Mouse (Mus musculus) limb, embryonic 13.5 days (tissue): ENCODE measurements around the gene Pkm. TPM values are rescaled to one million over a fixed set of nuclear protein-coding genes. Genes with fewer than 3 reads are reported as not detected.

Source experiments
- ATAC-seq: fragments of 200-750 bp; cut with Nextera tagmentation; 2 replicates; pipeline ENCODE4 v1.8.0; 2017; ENCODE audit warnings: low read depth, moderate number of reproducible peaks, moderate TSS enrichment; ENCODE audit not compliant: low FRiP score
- H3K27ac ChIP-seq: fragments of 300-500 bp; sonication (generic); 2 replicates; pipeline ENCODE4 v1.5.1; 2015; ENCODE audit warnings: inconsistent platforms, mild to moderate bottlenecking, moderate library complexity
- H3K27me3 ChIP-seq: fragments of 300-500 bp; sonication (generic); 2 replicates; pipeline ENCODE4 v1.6.1; 2015; ENCODE audit warnings: mild to moderate bottlenecking, inconsistent platforms
- H3K36me3 ChIP-seq: fragments of 300-500 bp; sonication (generic); 2 replicates; pipeline ENCODE4 v1.6.1; 2015; ENCODE audit warnings: inconsistent platforms, mild to moderate bottlenecking, moderate library complexity
- H3K4me1 ChIP-seq: fragments of 300-500 bp; sonication (generic); 2 replicates; pipeline ENCODE4 v1.6.1; 2015; ENCODE audit warnings: inconsistent platforms
- H3K4me2 ChIP-seq: fragments of 300-500 bp; sonication (generic); replicated peaks from 2 replicates; pipeline ENCODE4 v1.6.1; 2015; ENCODE audit warnings: inconsistent platforms, mild to moderate bottlenecking, moderate library complexity
- H3K4me3 ChIP-seq: fragments of 300-500 bp; sonication (generic); 2 replicates; pipeline ENCODE4 v1.5.1; 2015; ENCODE audit warnings: moderate library complexity, mild to moderate bottlenecking, inconsistent platforms
- H3K9ac ChIP-seq: fragments of 300-500 bp; sonication (generic); 2 replicates; pipeline ENCODE4 v1.6.1; 2015; ENCODE audit warnings: mild to moderate bottlenecking, inconsistent platforms
- H3K9me3 ChIP-seq: fragments of 300-500 bp; sonication (generic); 2 replicates; pipeline ENCODE4 v1.6.1; 2016; ENCODE audit warnings: inconsistent platforms
- WGBS: fragments of 180-500 bp; shearing (Covaris S2); methylation state at CpG from one replicate; pipeline ENCODE4 v1.1.7; 2015; 5-methylcytosine and 5-hydroxymethylcytosine counted together
- polyA plus RNA-seq: library from polyadenylated mRNA; unstranded; fragments of >200 nt; fragmentation: Nextera tagmentation; extraction: Ambion mirVana; gene quantifications from 2 replicates; pipeline ENCODE4 v1.2.1, GENCODE M21; 2015

Pkm gene
- polyA plus RNA-seq, 1 experiment from 2014 or later, result 1,327 TPM

GRCm38 (mm10) chr9:59667904-59668303, 11.7 kb downstream of the Pkm start:
- no peak for ATAC-seq
- Histone ChIP-seq H3K9ac (no peak overlapping the region), H3K4me1 (0 out of 2 replicates have a peak, but pooled peaks cover 3% of the 10 kb centered on the region), H3K4me3 (no peak overlapping the region), H3K4me2 (no peak overlapping the region), H3K9me3 (no peaks in the 10 kb centered on the region), H3K27me3 (no peaks in the 10 kb centered on the region), H3K27ac (no peak overlapping the region), H3K36me3 (peaks cover 98% of the 10 kb centered on the region)
- 88% methylated on average over 6 of the region's 6 CpGs for WGBS

- H3K36me3 ChIP-seq, result peaks cover 98% of the 10 kb centered on the region
- ATAC-seq, result no peak
- 86% methylated on average over 7 of the region's 7 CpGs for WGBS
These were observed 12.3 kb downstream of the Pkm start for GRCm38 (mm10) chr9:59668473-59668872.

GRCm38 (mm10) chr9:59669172-59669571, 13.0 kb downstream of the Pkm start:
- Histone ChIP-seq H3K9me3 (no peaks in the 10 kb centered on the region), H3K4me3 (no peak overlapping the region), H3K36me3 (peaks cover 98% of the 10 kb centered on the region), H3K4me1 (no peaks in the 10 kb centered on the region), H3K9ac (no peak overlapping the region), H3K4me2 (no peak overlapping the region), H3K27me3 (no peaks in the 10 kb centered on the region), H3K27ac (no peak overlapping the region)
- 83% methylated on average over 4 of the region's 4 CpGs for WGBS
- no peak for ATAC-seq

More at GRCm38 (mm10) chr9:59668473-59668872, 12.3 kb downstream of the Pkm start:
- H3K9me3 ChIP-seq, result no peaks in the 10 kb centered on the region
- H3K27me3 ChIP-seq, result no peaks in the 10 kb centered on the region
- H3K4me1 ChIP-seq, result 0 out of 2 replicates have a peak, but pooled peaks cover 3% of the 10 kb centered on the region
- H3K9ac ChIP-seq, result no peak overlapping the region
- H3K27ac ChIP-seq, result no peak overlapping the region
- no peak overlapping the region for H3K4me2 ChIP-seq
- H3K4me3 ChIP-seq, result no peak overlapping the region

- H3K27ac ChIP-seq, result no peak overlapping the region
- no peaks in the 10 kb centered on the region for H3K9me3 ChIP-seq
- no peak for ATAC-seq
- H3K4me3 ChIP-seq, result no peak overlapping the region
- no peaks in the 10 kb centered on the region for H3K27me3 ChIP-seq
- 77% methylated on average over 12 of the region's 12 CpGs for WGBS
- no peaks in the 10 kb centered on the region for H3K4me1 ChIP-seq
- H3K9ac ChIP-seq, result no peak overlapping the region
- peaks cover 98% of the 10 kb centered on the region for H3K36me3 ChIP-seq
- H3K4me2 ChIP-seq, result no peak overlapping the region
These were observed 16.2 kb downstream of the Pkm start for GRCm38 (mm10) chr9:59672195-59672894.

- no peaks in the 10 kb centered on the region for H3K27me3 ChIP-seq
- peaks cover 98% of the 10 kb centered on the region for H3K36me3 ChIP-seq
- no peak overlapping the region for H3K4me2 ChIP-seq
- WGBS, result 59% methylated on average over 2 of the region's 2 CpGs
- H3K27ac ChIP-seq, result no peak overlapping the region
- no peak for ATAC-seq
- no peak overlapping the region for H3K9ac ChIP-seq
- H3K4me3 ChIP-seq, result no peak overlapping the region
- H3K4me1 ChIP-seq, result no peaks in the 10 kb centered on the region
- H3K9me3 ChIP-seq, result no peaks in the 10 kb centered on the region
These were observed 17.3 kb downstream of the Pkm start for GRCm38 (mm10) chr9:59673427-59673826.

GRCm38 (mm10) chr9:59675598-59675997, 19.4 kb downstream of the Pkm start:
- Histone ChIP-seq H3K27ac (no peak overlapping the region), H3K9ac (no peak overlapping the region), H3K36me3 (peaks cover 90% of the 10 kb centered on the region), H3K4me2 (no peak overlapping the region), H3K4me1 (peaks cover 4% of the 10 kb centered on the region), H3K27me3 (peaks cover 4% of the 10 kb centered on the region), H3K9me3 (no peaks in the 10 kb centered on the region), H3K4me3 (no peak overlapping the region)
- WGBS, result 91% methylated on average over 14 of the region's 14 CpGs
- ATAC-seq, result no peak

- ATAC-seq, result no peak
These were observed 22.1 kb downstream of the Pkm start for GRCm38 (mm10) chr9:59678313-59678712.

GRCm38 (mm10) chr9:59679678-59680533, 23.7 kb downstream of the Pkm start, which contains the start of gene Gramd2:
Gene Gramd2 (plus strand): TSS chr9:59680144.
- peak within 1 kb of the TSS; percentile 92 for H3K4me2 ChIP-seq
- 1% methylated on average over 46 of the region's 47 CpGs for whole genome bisulfite sequencing
- peak within 1 kb of the TSS; percentile 51 for H3K4me3 ChIP-seq
- peaks cover 47% of the 10 kb centered on the region for H3K36me3 ChIP-seq
- H3K27me3 ChIP-seq, result peaks cover 17% of the 10 kb centered on the region
- no peaks in the 10 kb centered on the region for H3K9me3 ChIP-seq
- H3K4me1 ChIP-seq, result peaks cover 5% of the 10 kb centered on the region
- peak within 1 kb of the TSS; percentile 60 for H3K9ac ChIP-seq
- peak; percentile 92 for ATAC-seq
- H3K27ac ChIP-seq, result no peak within 1 kb of the TSS

More at GRCm38 (mm10) chr9:59678313-59678712, 22.1 kb downstream of the Pkm start:
- Histone ChIP-seq H3K9ac (no peak overlapping the region), H3K4me3 (no peak overlapping the region), H3K4me2 (no peak overlapping the region), H3K27ac (no peak overlapping the region), H3K27me3 (peaks cover 17% of the 10 kb centered on the region), H3K4me1 (peaks cover 5% of the 10 kb centered on the region), H3K9me3 (no peaks in the 10 kb centered on the region), H3K36me3 (peaks cover 62% of the 10 kb centered on the region)
- 28% methylated on average over 1 of the region's 1 CpGs for WGBS

- Histone ChIP-seq H3K27me3 (peaks cover 17% of the 10 kb centered on the region), H3K27ac (no peak overlapping the region), H3K4me2 (peak overlapping the region; percentile 92), H3K9ac (peak overlapping the region; percentile 60), H3K4me1 (peaks cover 5% of the 10 kb centered on the region), H3K4me3 (peak overlapping the region; percentile 51), H3K36me3 (peaks cover 41% of the 10 kb centered on the region), H3K9me3 (no peaks in the 10 kb centered on the region)
- no peak for ATAC-seq
- 10% methylated on average over 16 of the region's 16 CpGs for WGBS
These were observed 24.3 kb downstream of the Pkm start for GRCm38 (mm10) chr9:59680534-59680875.

- H3K27ac ChIP-seq, result no peak overlapping the region
- no peak overlapping the region for H3K4me3 ChIP-seq
- ATAC-seq, result no peak
- peaks cover 5% of the 10 kb centered on the region for H3K4me1 ChIP-seq
- H3K27me3 ChIP-seq, result peaks cover 17% of the 10 kb centered on the region
- peaks cover 7% of the 10 kb centered on the region for H3K36me3 ChIP-seq
- 67% methylated on average over 2 of the region's 2 CpGs for WGBS
- H3K9me3 ChIP-seq, result no peaks in the 10 kb centered on the region
- no peak overlapping the region for H3K9ac ChIP-seq
- no peak overlapping the region for H3K4me2 ChIP-seq
These were observed 27.9 kb downstream of the Pkm start for GRCm38 (mm10) chr9:59684020-59684419.

- Histone ChIP-seq H3K4me3 (no peak overlapping the region), H3K27ac (no peak overlapping the region), H3K9me3 (no peaks in the 10 kb centered on the region), H3K9ac (no peak overlapping the region), H3K4me1 (peaks cover 12% of the 10 kb centered on the region), H3K4me2 (no peak overlapping the region), H3K36me3 (no peaks in the 10 kb centered on the region), H3K27me3 (no peaks in the 10 kb centered on the region)
- no peak for ATAC-seq
- 29% methylated on average over 6 of the region's 6 CpGs for WGBS
These were observed 31.4 kb downstream of the Pkm start for GRCm38 (mm10) chr9:59687416-59688046.

GRCm38 (mm10) chr9:59691635-59692094, 35.5 kb downstream of the Pkm start:
- H3K4me1 ChIP-seq, result peaks cover 31% of the 10 kb centered on the region
- peak overlapping the region; percentile 63 for H3K4me2 ChIP-seq
- whole genome bisulfite sequencing, result 4% methylated on average over 23 of the region's 23 CpGs
- no peaks in the 10 kb centered on the region for H3K36me3 ChIP-seq
- peak overlapping the region; percentile 36 for H3K4me3 ChIP-seq
- no peak overlapping the region; the same call in 1 of the 2 replicates for H3K27ac ChIP-seq
- H3K9me3 ChIP-seq, result no peaks in the 10 kb centered on the region
- H3K9ac ChIP-seq, result peak overlapping the region; percentile 55
- H3K27me3 ChIP-seq, result no peaks in the 10 kb centered on the region
- ATAC-seq, result peak; percentile 79
